In the genomic region with DNA sequence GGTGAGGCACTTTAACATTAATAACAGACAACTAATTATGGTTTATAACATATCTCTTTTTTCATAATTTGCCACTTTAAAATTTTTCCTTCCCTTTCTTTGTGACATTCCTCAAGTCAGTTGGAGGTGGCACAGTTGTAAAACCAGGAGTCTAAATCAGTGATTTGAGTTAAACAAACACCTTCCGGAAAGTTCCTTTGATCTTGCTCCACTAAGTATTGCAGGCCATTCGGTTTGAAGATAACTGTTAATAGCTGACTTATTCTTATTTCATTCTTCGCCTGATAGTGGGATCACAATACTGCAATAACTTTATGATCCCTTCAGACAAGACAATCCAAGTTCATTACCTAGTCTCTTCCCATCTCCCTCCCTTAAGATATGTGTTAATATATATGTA, we compare ENCODE assay signal across 20 mouse cellular contexts.
"Had no signal": no experiment of that assay in that cellular context is flagged by ENCODE, and none has a peak within 500 bp of the region (broad histone marks: within the 10 kb centered on the region; RNA-seq: fewer than 3 reads in every experiment).

No protein-coding gene starts in this region.

- H3K9ac ChIP-seq: limb, embryonic 12.5 days; limb, embryonic 15.5 days; liver, embryonic 12.5 days; liver, embryonic 15.5 days; lung, embryonic 15.5 days; midbrain, embryonic 12.5 days; midbrain, embryonic 15.5 days; neural tube, embryonic 13.5 days had no signal

- H3K4me1 ChIP-seq: limb, embryonic 12.5 days; limb, embryonic 15.5 days; liver, embryonic 15.5 days; midbrain, embryonic 15.5 days had no signal

- ATAC-seq: inflammation-experienced regulatory T-cells, adult 6 months; liver, embryonic 12.5 days; midbrain, embryonic 15.5 days had no signal

- H3K4me3 ChIP-seq: limb, embryonic 12.5 days; limb, embryonic 15.5 days; liver, embryonic 12.5 days; liver, embryonic 15.5 days; lung, embryonic 15.5 days; midbrain, embryonic 12.5 days; midbrain, embryonic 15.5 days; myocyte; neural tube, embryonic 13.5 days had no signal

- DNase-seq: kidney, adult 8-10 months; kidney, postnatal 14 days; kidney, postnatal 4 days; left cerebral cortex, postnatal 4 days; lung, postnatal 14 days; right cerebral cortex, postnatal 25 days; spleen, adult 18-20 months; thymus, postnatal 25 days had no signal

- H3K36me3 ChIP-seq: limb, embryonic 12.5 days; limb, embryonic 15.5 days; liver, embryonic 12.5 days; lung, embryonic 15.5 days; midbrain, embryonic 12.5 days; midbrain, embryonic 15.5 days; neural tube, embryonic 13.5 days had no signal

- H3K4me2 ChIP-seq: limb, embryonic 12.5 days; limb, embryonic 15.5 days; liver, embryonic 12.5 days; liver, embryonic 15.5 days; lung, embryonic 15.5 days; midbrain, embryonic 12.5 days; midbrain, embryonic 15.5 days; neural tube, embryonic 13.5 days had no signal

- H3K27me3 ChIP-seq: limb, embryonic 12.5 days; limb, embryonic 15.5 days; liver, embryonic 12.5 days; lung, embryonic 15.5 days; midbrain, embryonic 15.5 days; neural tube, embryonic 13.5 days had no signal

- H3K9me3 ChIP-seq: limb, embryonic 12.5 days; limb, embryonic 15.5 days; liver, embryonic 12.5 days; liver, embryonic 15.5 days; lung, embryonic 15.5 days; midbrain, embryonic 12.5 days; midbrain, embryonic 15.5 days; neural tube, embryonic 13.5 days had no signal

- H3K27ac ChIP-seq: hindbrain, postnatal 0 days; limb, embryonic 12.5 days; limb, embryonic 15.5 days; liver, embryonic 12.5 days; liver, embryonic 15.5 days; lung, embryonic 15.5 days; macrophage; midbrain, embryonic 12.5 days; midbrain, embryonic 15.5 days; neural tube, embryonic 13.5 days had no signal
